ENCODE assay signal across 8 mouse cellular contexts in the genomic region with DNA sequence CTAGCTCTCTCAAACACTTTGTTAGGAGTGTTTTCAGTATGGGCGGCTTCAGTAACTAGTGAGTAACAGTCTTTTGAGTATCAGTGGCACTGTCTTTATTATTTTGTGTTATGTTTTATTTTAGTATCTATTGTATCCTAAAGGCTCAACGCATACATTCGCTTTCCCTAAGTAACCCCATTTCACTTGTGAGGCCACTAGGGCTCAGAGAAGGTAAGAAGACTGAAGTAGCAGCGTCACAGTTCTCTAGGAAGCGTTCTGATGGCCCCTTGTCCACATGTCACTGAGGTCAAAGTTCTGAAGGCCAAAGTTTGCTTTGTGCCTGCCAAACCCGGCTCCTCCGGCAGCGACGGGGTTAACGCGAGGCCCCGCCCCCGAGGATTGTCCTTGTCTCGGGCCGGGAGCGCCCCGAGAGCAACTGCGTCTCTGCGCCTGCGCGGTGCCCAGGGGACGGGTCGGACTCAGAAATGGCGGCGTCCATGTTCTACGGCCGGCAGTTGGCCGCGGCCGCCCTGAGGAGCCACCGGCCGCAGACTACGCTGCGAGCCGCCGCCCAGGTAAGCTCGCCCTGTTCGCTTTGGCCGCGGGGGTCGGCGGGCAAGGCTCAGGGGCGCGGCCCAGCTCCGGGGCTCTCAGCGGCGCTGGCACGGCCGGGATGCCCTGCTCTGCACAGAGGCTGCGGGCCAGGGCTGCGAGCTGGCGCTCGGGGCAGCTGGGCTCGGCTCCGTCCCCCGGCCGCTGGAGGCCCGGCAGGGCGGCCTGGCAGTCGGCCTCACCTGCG. TPM values are rescaled to one million over a fixed set of nuclear protein-coding genes. Genes with fewer than 3 reads are reported as not detected.
DNase-seq lines count a peak whose midpoint lies in the region; ATAC-seq and TF ChIP-seq lines count a peak whose summit lies in the region.

No protein-coding gene starts in this region.

- H3K27me3 ChIP-seq in embryonic facial prominence, embryonic 13.5 days = no peaks in the 10 kb centered on the region
- no peaks in the 10 kb centered on the region for H3K27me3 ChIP-seq in kidney, adult 2 months (replicated peaks; ENCODE audit: control insufficient read depth, insufficient read depth, low read length)
- no peaks in the 10 kb centered on the region for H3K27me3 ChIP-seq in limb, embryonic 12.5 days
- H3K27me3 ChIP-seq in midbrain, embryonic 15.5 days (replicated peaks) = no peaks in the 10 kb centered on the region
- H3K27me3 ChIP-seq in spleen, adult 2 months (ENCODE audit: control insufficient read depth, insufficient read depth, low read length) = no peaks in the 10 kb centered on the region

- WGBS in embryonic facial prominence, embryonic 13.5 days = 4% methylated on average over 61 of the region's 61 CpGs
- WGBS in kidney, adult 2 months = 4% methylated on average over 61 of the region's 61 CpGs
- 4% methylated on average over 61 of the region's 61 CpGs for WGBS in limb, embryonic 12.5 days
- 4% methylated on average over 61 of the region's 61 CpGs for WGBS in midbrain, embryonic 15.5 days
- 5% methylated on average over 61 of the region's 61 CpGs for WGBS in spleen, adult 2 months

- peaks cover 14% of the 10 kb centered on the region for H3K36me3 ChIP-seq in embryonic facial prominence, embryonic 13.5 days
- peaks cover 3% of the 10 kb centered on the region for H3K36me3 ChIP-seq in kidney, adult 2 months (ENCODE audit: control insufficient read depth, insufficient read depth, low read length)
- peaks cover 12% of the 10 kb centered on the region for H3K36me3 ChIP-seq in limb, embryonic 12.5 days
- no peaks in the 10 kb centered on the region for H3K36me3 ChIP-seq in midbrain, embryonic 15.5 days (replicated peaks)
- H3K36me3 ChIP-seq in spleen, adult 2 months (ENCODE audit: control insufficient read depth, insufficient read depth, low read length) = peaks cover 7% of the 10 kb centered on the region; the same call in 1 of the 2 replicates

- peak overlapping the region; percentile 70 for H3K4me2 ChIP-seq in embryonic facial prominence, embryonic 13.5 days
- peak overlapping the region; percentile 70 for H3K4me2 ChIP-seq in limb, embryonic 12.5 days
- H3K4me2 ChIP-seq in midbrain, embryonic 15.5 days = peak overlapping the region; percentile 59

- peaks cover 13% of the 10 kb centered on the region for H3K4me1 ChIP-seq in embryonic facial prominence, embryonic 13.5 days
- peaks cover 6% of the 10 kb centered on the region; the same call in 1 of the 2 replicates for H3K4me1 ChIP-seq in kidney, adult 2 months (ENCODE audit: control insufficient read depth, insufficient read depth, low read length)
- peaks cover 12% of the 10 kb centered on the region for H3K4me1 ChIP-seq in limb, embryonic 12.5 days (replicated peaks)
- peaks cover 19% of the 10 kb centered on the region for H3K4me1 ChIP-seq in midbrain, embryonic 15.5 days
- peaks cover 3% of the 10 kb centered on the region; the same call in 1 of the 2 replicates for H3K4me1 ChIP-seq in spleen, adult 2 months (ENCODE audit: control insufficient read depth, insufficient read depth, insufficient read length)

- peak; percentile 93 for ATAC-seq in embryonic facial prominence, embryonic 13.5 days (ENCODE audit: insufficient number of reproducible peaks, insufficient read depth, low FRiP score, low TSS enrichment, low read depth)
- ATAC-seq in limb, embryonic 12.5 days (ENCODE audit: insufficient number of reproducible peaks, insufficient read depth, low FRiP score, low TSS enrichment, low read depth) = peak; percentile 93
- peak; percentile 96 for ATAC-seq in midbrain, embryonic 15.5 days (replicated peaks)

- H3K27ac ChIP-seq in embryonic facial prominence, embryonic 13.5 days = peak overlapping the region; percentile 74
- peak overlapping the region; percentile 64 for H3K27ac ChIP-seq in kidney, adult 2 months (ENCODE audit: insufficient read depth, low read depth, low read length)
- H3K27ac ChIP-seq in limb, embryonic 12.5 days = peak overlapping the region; percentile 85
- peak overlapping the region; percentile 80 for H3K27ac ChIP-seq in midbrain, embryonic 15.5 days
- H3K27ac ChIP-seq in spleen, adult 2 months (ENCODE audit: insufficient read depth, low read length) = no peak overlapping the region

- peak; percentile 87 for DNase-seq in 3134 (ENCODE audit: extremely low read depth, insufficient read length, low spot score)
- DNase-seq in adrenal gland, postnatal 36 days = peak; percentile 98 to 99
- peak; percentile 96 to 99 for DNase-seq in heart, adult 18-20 months
- peak; percentile 97 for DNase-seq in kidney, adult 2 months
- DNase-seq in spleen, adult 2 months (ENCODE audit: low read depth in 1 of 2, low spot score in 2 of 2) = peak; percentile 76 to 96

- peak overlapping the region; percentile 99 for H3K9ac ChIP-seq in embryonic facial prominence, embryonic 13.5 days
- H3K9ac ChIP-seq in limb, embryonic 12.5 days (replicated peaks) = peak overlapping the region; percentile 97
- peak overlapping the region; percentile 92 for H3K9ac ChIP-seq in midbrain, embryonic 15.5 days

- H3K4me3 ChIP-seq in embryonic facial prominence, embryonic 13.5 days = peak overlapping the region; percentile 96
- peak overlapping the region; percentile 97 for H3K4me3 ChIP-seq in kidney, adult 2 months (ENCODE audit: insufficient read depth, low read depth, low read length)
- H3K4me3 ChIP-seq in limb, embryonic 12.5 days (replicated peaks) = peak overlapping the region; percentile 94
- peak overlapping the region; percentile 92 for H3K4me3 ChIP-seq in midbrain, embryonic 15.5 days
- H3K4me3 ChIP-seq in spleen, adult 2 months (ENCODE audit: extremely low read depth, insufficient read depth, insufficient read length) = peak overlapping the region; percentile 88

- H3K9me3 ChIP-seq in embryonic facial prominence, embryonic 13.5 days = no peaks in the 10 kb centered on the region
- H3K9me3 ChIP-seq in limb, embryonic 12.5 days = no peaks in the 10 kb centered on the region
- no peaks in the 10 kb centered on the region for H3K9me3 ChIP-seq in midbrain, embryonic 15.5 days

- no peak for TF ChIP-seq CTCF in kidney, adult 2 months (conservative IDR thresholded peaks at IDR 0.05; ENCODE audit: insufficient read depth, insufficient read length, low read depth, low read length)
- TF ChIP-seq CTCF in spleen, adult 2 months (IDR thresholded peaks at IDR 0.05; ENCODE audit: extremely low read depth, insufficient read depth, insufficient read length, insufficient replicate concordance) = no peak

- peak; percentile 68 for TF ChIP-seq POLR2A in kidney, adult 2 months (IDR thresholded peaks at IDR 0.05; ENCODE audit: low read depth, low read length)
- peak; percentile 60 for TF ChIP-seq POLR2A in spleen, adult 2 months (IDR thresholded peaks at IDR 0.05; ENCODE audit: low read depth, low read length)

RNA-seq across cellular contexts. Expression of a gene that starts 4.5 kb away (rescaled TPM):
- 1 to 10 TPM; 7.6 to 7.8 TPM for total RNA-seq in adrenal gland, postnatal 36 days (2021)
- 5.6 and 6.3 TPM in 2 replicates for polyA plus RNA-seq in embryonic facial prominence, embryonic 13.5 days (2015; fragmentation: Nextera tagmentation; extraction: Ambion mirVana)
- 10 to 100 TPM in 1 of 2 experiments, 1 to 10 TPM in 1; 7.9 to 11.6 TPM for total RNA-seq in heart, adult 18-20 months (2021)
- 1.4 and 1.7 TPM in 2 replicates for polyA plus RNA-seq in kidney, adult 2 months (2012; rRNA removed)
- 6.4 and 6.8 TPM in 2 replicates for polyA plus RNA-seq in limb, embryonic 12.5 days (2016; fragmentation: Nextera tagmentation; extraction: Ambion mirVana)
- polyA plus RNA-seq in midbrain, embryonic 15.5 days (2015; fragmentation: Nextera tagmentation; extraction: Ambion mirVana) = 7.1 and 8.2 TPM in 2 replicates
- polyA plus RNA-seq in spleen, adult 2 months (2012; rRNA removed) = 2.3 and 2.4 TPM in 2 replicates

RNA-seq across cellular contexts. Expression of a gene that starts 27.4 kb away (rescaled TPM):
- 100 to 1,000 TPM; 346 to 377 TPM for total RNA-seq in adrenal gland, postnatal 36 days (2021)
- 99.0 and 101 TPM in 2 replicates for polyA plus RNA-seq in embryonic facial prominence, embryonic 13.5 days (2015; fragmentation: Nextera tagmentation; extraction: Ambion mirVana)
- 100 to 1,000 TPM; 776 to 832 TPM for total RNA-seq in heart, adult 18-20 months (2021)
- polyA plus RNA-seq in kidney, adult 2 months (2012; rRNA removed) = 34.9 and 55.4 TPM in 2 replicates
- 96.4 and 98.0 TPM in 2 replicates for polyA plus RNA-seq in limb, embryonic 12.5 days (2016; fragmentation: Nextera tagmentation; extraction: Ambion mirVana)
- 109 and 111 TPM in 2 replicates for polyA plus RNA-seq in midbrain, embryonic 15.5 days (2015; fragmentation: Nextera tagmentation; extraction: Ambion mirVana)
- 3.0 and 3.8 TPM in 2 replicates for polyA plus RNA-seq in spleen, adult 2 months (2012; rRNA removed)

RNA-seq across cellular contexts. Expression of a gene that starts 42.7 kb away (rescaled TPM):
- 10 to 100 TPM; 22.9 to 24.7 TPM for total RNA-seq in adrenal gland, postnatal 36 days (2021)
- polyA plus RNA-seq in embryonic facial prominence, embryonic 13.5 days (2015; fragmentation: Nextera tagmentation; extraction: Ambion mirVana) = 99.4 and 103 TPM in 2 replicates
- total RNA-seq in heart, adult 18-20 months (2021) = 10 to 100 TPM; 21.3 to 23.7 TPM
- polyA plus RNA-seq in kidney, adult 2 months (2012; rRNA removed) = 11.8 and 13.6 TPM in 2 replicates
- 105 and 107 TPM in 2 replicates for polyA plus RNA-seq in limb, embryonic 12.5 days (2016; fragmentation: Nextera tagmentation; extraction: Ambion mirVana)
- polyA plus RNA-seq in midbrain, embryonic 15.5 days (2015; fragmentation: Nextera tagmentation; extraction: Ambion mirVana) = 82.8 and 91.5 TPM in 2 replicates
- polyA plus RNA-seq in spleen, adult 2 months (2012; rRNA removed) = 8.4 and 9.4 TPM in 2 replicates
